Mouse (Mus musculus): ENCODE results near the gene Aamp.

- no peak for TF ChIP-seq CTCF (IDR thresholded peaks at IDR 0.05; ENCODE audit: low read depth, low read length)
- no peak for TF ChIP-seq POLR2A (IDR thresholded peaks at IDR 0.05; ENCODE audit: extremely low read depth, insufficient read depth, low read length)
These were observed 6.5 kb downstream of the Aamp start for GRCm38 (mm10) chr1:74277883-74278537.
